In genomic region chr13:70769156-70769555, GRCm38 (mm10) we compare ENCODE assay signal across 19 mouse cellular contexts.
"Had no signal": no experiment of that assay in that cellular context is flagged by ENCODE, and none has a peak within 500 bp of the region (broad histone marks: within the 10 kb centered on the region; RNA-seq: fewer than 3 reads in every experiment).

No protein-coding gene starts in this region.

- H3K4me2 ChIP-seq: lung, embryonic 14.5 days; midbrain, embryonic 12.5 days; neural tube, embryonic 13.5 days; neural tube, embryonic 15.5 days had no signal

- H3K4me1 ChIP-seq: midbrain, embryonic 10.5 days; midbrain, embryonic 12.5 days; neural tube, embryonic 13.5 days; neural tube, embryonic 15.5 days had no signal

- H3K9me3 ChIP-seq: midbrain, embryonic 10.5 days; midbrain, embryonic 12.5 days; neural tube, embryonic 13.5 days; neural tube, embryonic 15.5 days had no signal

- H3K9ac ChIP-seq: lung, embryonic 14.5 days; midbrain, embryonic 12.5 days; neural tube, embryonic 13.5 days; neural tube, embryonic 15.5 days had no signal

- H3K27ac ChIP-seq: midbrain, embryonic 10.5 days; midbrain, embryonic 12.5 days; neural tube, embryonic 13.5 days; neural tube, embryonic 15.5 days had no signal

- H3K27me3 ChIP-seq: midbrain, embryonic 12.5 days; neural tube, embryonic 13.5 days; neural tube, embryonic 15.5 days had no signal

- H3K36me3 ChIP-seq: midbrain, embryonic 10.5 days; midbrain, embryonic 12.5 days; neural tube, embryonic 13.5 days; neural tube, embryonic 15.5 days had no signal

- H3K4me3 ChIP-seq: midbrain, embryonic 10.5 days; midbrain, embryonic 12.5 days; myocyte; neural tube, embryonic 13.5 days; neural tube, embryonic 15.5 days had no signal

- DNase-seq: lung, adult 18-20 months; lung, embryonic 14.5 days; lung, postnatal 10 days; lung, postnatal 4 days; midbrain, embryonic 14.5 days; retina, postnatal 1 day; right cerebral cortex, adult 18-20 months; right cerebral cortex, postnatal 25 days; right cerebral cortex, postnatal 4 days; spleen, adult 18-20 months; thymus, adult 18-20 months; thymus, postnatal 25 days; thymus, postnatal 4 days had no signal

- ATAC-seq: midbrain, embryonic 16.5 days had no signal
